Mouse (Mus musculus): ENCODE results near the gene Gm10778. TPM values are rescaled to one million over a fixed set of nuclear protein-coding genes. Genes with fewer than 3 reads are reported as not detected.

Gm10778 gene
- total RNA-seq, 2 experiments from 2014 or later = 3.5 to 3.8 TPM

Other genes starting within 250 kb of the Gm10778 start
- 10 to 100 TPM; 54.2 to 54.7 TPM for gene Nfic, start 193.4 kb upstream of the Gm10778 start, total RNA-seq (2021)
- 100 to 1,000 TPM; 268 TPM for gene Celf5, start 166.3 kb upstream of the Gm10778 start, total RNA-seq (2021)
- gene Ncln, start 152.7 kb upstream of the Gm10778 start, total RNA-seq (2021) = 10 to 100 TPM; 77.5 to 87.4 TPM
- under 1 TPM; 0.53 to 0.94 TPM for gene S1pr4, start 148.9 kb upstream of the Gm10778 start, total RNA-seq (2021)
- gene Gna15, start 124.8 kb upstream of the Gm10778 start, total RNA-seq (2021) = 1 to 10 TPM; 3.9 to 4.4 TPM
- gene Gna11, start 103.9 kb upstream of the Gm10778 start, total RNA-seq (2021) = 100 to 1,000 TPM; 124 to 126 TPM
- 100 to 1,000 TPM; 765 to 778 TPM for gene Aes, start 89.6 kb upstream of the Gm10778 start, total RNA-seq (2021)
- gene Tle2, start 74.5 kb upstream of the Gm10778 start, total RNA-seq (2021) = 10 to 100 TPM; 31.6 to 31.8 TPM
- 1 to 10 TPM; 2.6 to 4.1 TPM for gene Tle6, start 48.0 kb upstream of the Gm10778 start, total RNA-seq (2021)
- gene BC025920, start 42.8 kb upstream of the Gm10778 start, total RNA-seq (2021) = 1 to 10 TPM; 3.6 to 3.8 TPM
- 10 to 100 TPM; 24.8 to 26.7 TPM for gene Sirt6, start 21.3 kb upstream of the Gm10778 start, total RNA-seq (2021)
- gene Ankrd24, start 20.5 kb upstream of the Gm10778 start, total RNA-seq (2021) = 10 to 100 TPM; 36.9 to 37.8 TPM
- 10 to 100 TPM in 1 of 2 experiments, 1 to 10 TPM in 1; 8.9 to 10.9 TPM for gene Zfp433, start 55.8 kb downstream of the Gm10778 start, total RNA-seq (2021)
- gene Gm3055, start 122.1 kb downstream of the Gm10778 start, total RNA-seq (2021) = 10 to 100 TPM in 1 of 2 experiments, 1 to 10 TPM in 1; 9.2 to 10.1 TPM
- gene Gm4767, start 163.1 kb downstream of the Gm10778 start, total RNA-seq (2021) = 1 to 10 TPM; 3.0 to 3.5 TPM
- gene Gm32687, start 214.9 kb downstream of the Gm10778 start, total RNA-seq (2021) = 1 to 10 TPM; 1.7 to 3.5 TPM